Mouse (Mus musculus) layer of hippocampus, postnatal 25 days (tissue): ENCODE data around the gene Ntf5. TPM values are rescaled to one million over a fixed set of nuclear protein-coding genes. Genes with fewer than 3 reads are reported as not detected.
A peak's percentile ranks its signal among the peaks of the same experiment; 100 is the strongest.

Experiments
- DNase-seq, 2 experiments: peaks; one replicate each; pipeline ENCODE4 v3.0.0; 2022; ENCODE audit warnings: mixed read lengths in 2 of 2, low spot score in 1 of 2; ENCODE audit errors: extremely low spot score in 1 of 2
- total RNA-seq, 2 experiments: library from RNA; stranded (reverse); gene quantifications; 2 replicates each; pipeline ENCODE4 v1.2.3; 2021

Gene Ntf5
- total RNA-seq, 2 experiments from 2014 or later, result 0.22 TPM; not detected in 1

DNA sequence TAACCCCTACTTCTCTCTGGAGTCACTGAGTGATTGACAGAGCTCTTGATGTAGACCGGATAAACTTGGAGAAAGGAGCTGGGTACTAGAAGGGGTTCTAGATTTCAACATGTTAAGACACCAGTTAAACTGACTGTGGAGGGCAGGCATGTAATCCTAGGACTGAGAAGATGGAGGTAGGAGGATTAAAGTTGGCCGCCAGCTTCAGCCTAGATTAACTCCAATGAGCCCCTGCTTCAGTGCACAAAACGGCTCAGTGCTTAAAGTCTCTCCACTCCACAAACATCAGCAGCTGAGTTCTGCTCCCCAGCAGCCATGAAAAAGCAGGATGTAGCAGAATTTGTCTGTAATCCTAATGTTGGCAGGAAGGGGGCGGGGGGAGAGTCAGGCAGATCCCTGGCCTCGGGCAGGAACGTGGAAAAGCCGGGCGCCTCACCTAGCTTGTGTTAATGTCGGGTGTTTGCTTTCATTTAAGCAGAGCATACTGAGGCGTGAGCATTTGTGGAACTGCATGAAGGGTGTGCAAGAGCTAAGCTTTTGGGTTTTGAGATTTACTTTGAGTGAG lies 11.9 kb upstream of the Ntf5 start:
- DNase-seq, result no peak

DNA sequence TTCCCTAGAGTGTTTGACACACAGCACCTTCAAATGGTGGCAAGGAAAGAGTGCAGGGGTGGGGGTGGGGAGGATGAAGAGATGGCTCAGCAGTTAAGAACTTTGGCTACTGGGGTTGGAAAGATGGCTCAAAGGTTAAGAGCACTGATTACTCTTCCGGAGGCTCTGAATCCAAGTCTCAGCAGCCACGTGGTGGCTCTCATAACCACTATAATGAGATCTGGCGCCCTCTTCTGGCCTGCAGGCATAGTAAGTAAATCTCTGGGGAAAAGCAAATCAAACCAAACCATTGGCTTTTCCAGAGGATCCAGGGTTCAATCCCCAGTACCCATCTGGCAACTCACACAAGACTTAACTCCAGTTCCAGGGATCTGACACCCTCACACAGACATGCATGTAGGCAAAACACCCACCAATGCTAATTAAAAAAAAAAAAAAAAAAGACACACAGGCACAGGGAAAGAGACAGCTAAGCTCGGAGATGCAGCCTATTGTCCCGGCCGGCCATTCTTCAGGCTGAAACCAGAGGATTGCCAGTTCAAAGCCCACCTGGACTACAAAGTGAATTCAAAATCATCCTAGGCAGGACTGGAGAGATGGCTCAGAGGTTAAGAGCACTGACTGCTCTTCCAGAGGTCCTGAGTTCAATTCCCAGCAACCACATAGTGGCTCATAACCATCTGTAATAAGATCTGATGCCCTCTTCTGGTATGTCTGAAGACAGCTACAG lies 9.8 kb upstream of the Ntf5 start:
- peak in 1 of 2 experiments; percentile 57 for DNase-seq

DNA sequence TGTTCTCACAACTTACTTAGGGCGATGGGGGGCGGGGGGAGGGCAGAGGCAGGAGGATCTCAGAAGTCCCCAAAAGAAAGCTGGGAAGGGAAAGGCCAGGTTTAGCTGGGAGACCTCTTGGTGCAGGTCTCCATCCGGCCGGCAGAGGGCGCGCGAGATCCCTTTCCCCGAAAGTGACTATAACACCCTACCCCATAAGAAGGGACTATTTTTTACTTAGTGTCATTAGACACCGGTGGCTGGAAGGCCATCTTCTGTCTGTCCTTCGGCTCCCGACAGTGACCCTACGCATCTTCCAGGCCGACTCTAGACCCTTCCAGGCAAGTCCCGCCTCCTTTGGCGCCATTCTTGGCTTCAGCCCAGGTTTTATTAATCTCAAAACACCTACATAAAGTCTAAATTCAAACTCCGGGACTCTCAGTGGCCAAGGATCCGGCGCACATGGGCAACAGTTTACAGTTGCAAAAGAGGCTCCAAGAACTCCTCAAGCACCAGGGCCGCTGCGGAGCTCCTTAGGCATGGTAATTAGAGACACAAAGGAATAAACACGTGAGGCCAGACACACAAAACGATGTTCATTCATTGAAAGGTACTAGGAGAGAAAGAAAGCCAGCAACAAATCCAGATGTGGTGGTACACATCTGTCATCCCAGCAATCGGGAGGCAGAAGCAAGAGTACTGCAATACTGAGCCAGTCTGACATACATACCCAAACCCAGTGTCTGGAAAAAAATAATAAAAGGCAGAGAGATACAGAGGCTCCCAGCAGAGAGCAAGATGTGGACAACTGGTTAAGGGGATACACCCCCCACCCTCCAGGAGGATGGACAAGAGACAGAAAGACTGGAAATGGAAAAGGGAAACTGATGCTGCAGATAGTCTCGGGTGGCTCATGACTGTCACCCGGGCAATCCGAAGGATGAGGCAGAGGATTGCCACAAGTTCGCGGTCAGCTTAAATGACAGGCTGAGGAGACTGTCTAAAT lies 8.1 kb upstream of the Ntf5 start, which contains the start of gene Kcna7:
TSS of gene Kcna7 (plus strand) at position 563 of the 985 bp plus-strand sequence.
- peak; percentile 61 to 82 for DNase-seq

DNA sequence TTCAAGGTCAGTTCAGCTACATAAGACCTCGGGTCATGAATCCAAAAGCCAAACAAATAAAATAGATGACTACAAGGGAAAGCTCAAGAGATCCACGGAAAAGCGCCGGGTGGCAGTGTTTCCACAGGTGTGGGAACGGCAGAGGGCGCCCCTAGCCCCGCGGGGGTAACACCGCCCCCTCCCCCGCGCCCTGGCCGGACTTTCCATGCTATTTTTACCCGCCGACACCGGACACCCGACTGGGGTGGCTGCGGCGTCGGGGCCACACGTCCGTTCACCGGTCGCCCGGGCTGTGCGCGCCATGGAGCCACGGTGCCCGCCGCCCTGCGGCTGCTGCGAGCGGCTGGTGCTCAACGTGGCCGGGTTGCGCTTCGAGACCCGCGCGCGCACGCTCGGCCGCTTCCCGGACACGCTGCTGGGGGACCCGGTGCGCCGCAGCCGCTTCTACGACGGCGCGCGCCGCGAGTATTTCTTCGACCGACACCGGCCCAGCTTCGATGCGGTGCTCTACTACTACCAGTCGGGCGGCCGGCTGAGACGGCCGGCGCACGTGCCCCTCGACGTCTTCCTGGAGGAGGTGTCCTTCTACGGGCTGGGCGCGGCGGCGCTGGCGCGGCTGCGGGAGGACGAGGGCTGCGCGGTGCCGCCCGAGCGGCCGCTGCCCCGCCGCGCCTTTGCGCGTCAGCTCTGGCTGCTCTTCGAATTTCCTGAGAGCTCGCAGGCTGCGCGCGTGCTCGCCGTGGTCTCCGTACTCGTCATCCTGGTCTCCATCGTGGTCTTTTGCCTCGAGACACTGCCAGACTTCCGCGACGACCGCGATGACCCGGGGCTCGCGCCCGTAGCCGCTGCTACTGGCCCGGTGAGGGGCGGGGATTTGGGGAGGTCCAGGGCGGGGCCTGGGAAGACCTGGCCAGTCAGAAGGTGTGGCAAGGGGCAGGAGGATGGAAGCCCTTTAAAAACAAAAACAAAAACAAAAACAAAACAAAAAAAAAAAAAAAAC lies 7.0 kb upstream of the Ntf5 start:
- DNase-seq, result no peak

DNA sequence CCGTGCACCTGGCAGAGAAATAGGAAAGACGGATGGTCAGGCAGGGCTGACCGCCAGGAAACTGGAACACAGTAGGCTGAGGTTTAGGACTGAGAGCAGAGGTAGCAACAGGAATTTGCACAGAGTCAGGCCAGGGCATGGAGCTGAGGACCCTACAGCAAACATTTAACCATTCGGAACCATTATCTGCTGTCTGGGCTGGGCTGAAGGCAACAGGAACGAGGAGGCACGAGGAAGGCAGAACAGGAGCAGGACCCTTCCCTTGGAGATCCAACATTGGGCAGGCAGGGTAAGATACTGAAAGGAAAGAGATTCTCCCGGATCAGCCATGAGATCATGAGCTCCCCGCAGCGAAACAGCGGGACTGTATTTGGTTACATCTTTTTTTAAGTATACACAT lies 5.7 kb upstream of the Ntf5 start:
- no peak for DNase-seq

DNA sequence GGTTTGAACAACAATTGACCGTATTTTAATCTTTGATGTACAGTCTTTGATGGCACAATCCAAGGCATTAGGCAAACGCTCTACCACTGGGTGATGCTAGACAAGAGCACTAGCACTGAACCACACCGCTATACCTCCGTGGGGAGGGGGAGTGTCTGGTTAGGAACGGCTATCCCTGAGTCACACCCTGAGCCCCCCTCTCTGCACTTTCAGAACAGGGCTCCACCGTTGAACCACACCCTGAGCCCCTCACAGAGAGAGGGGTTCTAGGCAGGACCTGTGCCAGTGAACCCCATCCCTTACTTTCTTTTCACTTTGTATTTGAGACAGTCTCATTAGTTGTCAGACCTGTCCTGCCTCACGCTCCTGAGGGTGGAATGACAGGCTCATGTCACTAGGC lies 5.1 kb upstream of the Ntf5 start:
- no peak for DNase-seq

DNA sequence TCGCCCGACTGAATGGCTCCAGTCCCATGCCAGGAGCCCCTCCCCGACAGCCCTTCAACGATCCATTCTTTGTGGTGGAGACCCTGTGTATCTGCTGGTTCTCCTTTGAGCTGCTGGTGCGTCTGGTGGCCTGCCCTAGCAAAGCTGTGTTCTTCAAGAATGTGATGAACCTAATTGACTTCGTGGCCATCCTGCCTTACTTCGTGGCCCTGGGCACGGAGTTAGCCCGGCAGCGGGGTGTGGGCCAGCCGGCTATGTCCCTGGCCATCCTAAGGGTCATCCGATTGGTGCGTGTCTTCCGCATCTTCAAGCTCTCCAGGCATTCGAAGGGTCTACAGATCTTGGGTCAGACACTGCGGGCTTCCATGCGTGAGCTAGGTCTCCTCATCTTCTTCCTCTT lies 4.5 kb upstream of the Ntf5 start:
- DNase-seq, result no peak

DNA sequence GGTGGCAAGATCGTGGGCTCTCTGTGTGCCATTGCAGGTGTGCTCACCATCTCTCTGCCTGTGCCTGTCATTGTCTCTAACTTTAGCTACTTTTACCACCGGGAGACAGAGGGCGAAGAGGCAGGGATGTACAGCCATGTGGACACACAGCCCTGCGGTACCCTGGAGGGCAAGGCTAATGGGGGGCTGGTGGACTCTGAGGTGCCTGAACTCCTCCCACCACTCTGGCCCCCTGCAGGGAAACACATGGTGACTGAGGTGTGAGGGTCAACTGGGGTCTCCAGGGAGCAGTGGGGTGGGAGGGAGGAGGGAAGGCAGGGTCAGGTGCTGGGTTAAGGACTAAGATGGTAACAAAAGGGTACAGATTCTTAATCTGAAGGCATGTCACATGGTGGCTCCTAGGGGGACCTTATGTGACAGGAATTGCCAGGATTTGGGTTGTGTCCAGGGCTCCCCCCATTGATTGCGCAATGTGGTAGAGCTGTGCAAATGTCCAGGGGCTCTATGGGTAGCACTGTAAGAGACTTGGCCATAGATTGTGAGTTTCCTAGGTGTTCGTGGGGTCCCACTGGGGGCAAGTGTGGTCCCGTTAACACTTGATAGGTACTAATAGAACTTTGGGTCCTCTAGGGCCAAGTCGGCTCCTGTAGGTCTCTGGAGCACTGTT lies 3.9 kb upstream of the Ntf5 start:
- DNase-seq, result no peak

DNA sequence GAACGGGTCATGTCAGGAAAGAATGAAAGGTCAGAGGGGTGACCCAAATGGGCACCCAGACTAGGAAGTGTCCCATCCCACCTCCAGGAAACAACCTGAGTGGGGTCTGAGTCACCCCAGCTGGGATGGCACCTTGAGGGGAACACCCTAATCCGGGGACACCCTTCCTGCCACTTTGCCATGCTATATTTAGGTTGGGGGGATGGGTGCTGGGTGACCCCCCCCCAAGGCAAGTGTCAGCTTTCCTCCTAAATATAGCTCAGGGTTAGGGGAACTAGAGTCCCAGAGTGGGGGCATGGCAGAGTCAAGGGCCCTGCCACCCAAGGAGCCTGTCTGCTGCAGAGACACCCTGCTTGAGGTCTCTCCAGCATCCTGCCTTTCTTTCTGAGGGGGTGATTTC lies 1.1 kb upstream of the Ntf5 start:
- DNase-seq, result no peak

DNA sequence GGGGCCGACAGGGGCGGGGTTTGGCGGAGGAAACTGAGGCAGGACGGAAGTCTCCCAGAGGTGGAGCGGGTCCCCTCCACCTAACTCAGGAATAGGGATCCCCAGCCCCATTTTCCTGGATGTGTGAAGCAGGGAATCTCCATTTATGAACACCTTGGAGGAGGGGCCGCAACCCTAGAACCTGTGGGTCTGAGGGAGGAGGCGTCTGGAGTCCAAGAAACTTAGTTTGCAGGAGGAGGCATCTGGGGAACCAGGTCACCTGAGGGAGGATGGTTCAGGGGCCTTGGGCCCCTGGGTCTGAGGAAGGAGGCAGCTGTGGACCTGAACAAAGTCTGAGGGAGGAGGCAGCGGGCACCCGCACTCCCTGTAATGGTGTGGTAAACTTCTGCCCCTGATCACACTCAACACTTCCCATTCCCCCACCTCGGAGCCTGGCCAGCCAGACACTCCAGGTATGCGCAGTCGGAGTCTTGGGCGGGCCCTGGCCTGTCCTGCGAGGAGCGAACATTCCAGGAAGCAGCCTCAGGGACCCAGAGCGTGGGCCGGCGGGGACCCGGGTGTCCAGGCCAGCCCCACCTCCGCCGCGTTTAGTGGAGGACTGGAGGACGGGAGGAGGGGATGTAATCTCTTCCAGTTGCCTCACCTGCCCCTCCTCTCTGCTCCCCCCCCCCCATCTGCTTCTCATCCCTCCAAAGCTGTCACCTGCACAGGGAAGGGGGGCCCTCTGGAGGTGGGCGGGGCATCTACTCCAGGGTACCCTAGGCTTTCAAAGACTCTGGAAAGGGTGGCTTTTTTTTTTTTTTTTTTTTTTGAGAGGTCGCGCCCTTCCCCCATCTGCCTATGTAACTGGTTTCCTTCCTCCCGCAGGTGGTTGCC lies 607 bp downstream of the Ntf5 start:
- DNase-seq, result no peak

DNA sequence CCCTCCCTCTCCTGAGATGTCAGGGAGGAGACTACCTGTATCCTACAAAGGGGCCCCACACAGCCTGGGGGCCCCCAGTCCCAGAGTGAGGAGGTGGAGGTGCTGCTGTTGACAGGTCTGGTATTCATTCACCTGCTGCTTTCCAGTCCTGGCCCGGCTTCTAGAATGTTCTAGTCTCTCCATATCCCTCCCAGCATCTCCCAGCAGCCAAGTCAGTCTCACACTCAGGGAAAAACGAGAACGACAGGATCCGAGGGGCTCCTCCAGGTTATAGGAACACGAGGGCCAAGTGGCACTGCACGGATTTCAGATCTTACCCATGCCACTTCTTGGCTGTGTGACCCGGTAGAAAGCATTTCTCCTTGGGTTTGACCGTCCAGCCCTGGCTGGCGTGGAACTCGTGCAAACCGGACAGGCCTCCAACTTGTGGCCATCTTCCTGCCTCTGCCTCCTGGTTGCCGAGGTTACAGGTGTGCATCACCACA lies 1.3 kb downstream of the Ntf5 start:
- no peak for DNase-seq

DNA sequence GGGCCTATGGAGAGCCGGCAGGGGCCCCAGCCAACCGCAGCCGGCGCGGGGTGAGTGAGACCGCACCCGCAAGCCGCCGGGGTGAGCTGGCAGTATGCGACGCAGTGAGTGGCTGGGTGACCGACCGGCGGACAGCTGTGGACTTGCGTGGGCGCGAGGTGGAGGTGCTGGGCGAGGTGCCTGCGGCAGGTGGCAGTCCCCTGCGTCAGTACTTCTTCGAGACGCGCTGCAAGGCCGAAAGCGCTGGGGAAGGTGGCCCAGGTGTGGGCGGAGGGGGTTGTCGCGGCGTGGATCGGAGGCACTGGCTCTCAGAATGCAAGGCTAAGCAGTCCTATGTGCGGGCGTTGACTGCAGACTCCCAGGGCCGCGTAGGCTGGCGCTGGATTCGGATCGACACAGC lies 2.1 kb downstream of the Ntf5 start:
- no peak for DNase-seq

DNA sequence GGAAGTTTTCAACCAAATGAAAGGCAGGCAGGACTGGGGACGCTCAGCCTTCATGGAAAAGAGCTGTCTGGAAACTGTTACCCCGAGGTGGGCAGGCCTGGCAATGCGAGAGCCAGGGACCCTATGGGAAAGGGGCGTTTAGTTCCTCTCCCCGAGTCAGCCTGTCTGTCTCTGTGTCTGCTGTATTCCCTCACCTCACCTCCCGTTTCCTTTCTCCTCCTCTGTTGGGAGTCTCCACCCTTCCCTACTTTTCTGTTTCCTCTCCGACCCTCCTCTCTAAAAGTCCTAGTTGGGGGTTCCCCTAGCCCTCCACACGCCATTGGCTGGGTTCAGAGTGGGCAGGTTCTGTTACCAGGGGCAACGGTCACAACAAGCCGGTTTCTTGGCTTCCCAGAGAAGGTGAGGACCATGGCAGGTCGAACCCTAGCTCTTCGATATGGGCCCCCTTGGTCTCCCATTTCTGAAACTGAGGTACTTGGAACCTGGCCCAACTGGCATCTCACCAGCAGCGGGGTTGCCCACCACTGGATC lies 4.5 kb downstream of the Ntf5 start:
- DNase-seq, result no peak

DNA sequence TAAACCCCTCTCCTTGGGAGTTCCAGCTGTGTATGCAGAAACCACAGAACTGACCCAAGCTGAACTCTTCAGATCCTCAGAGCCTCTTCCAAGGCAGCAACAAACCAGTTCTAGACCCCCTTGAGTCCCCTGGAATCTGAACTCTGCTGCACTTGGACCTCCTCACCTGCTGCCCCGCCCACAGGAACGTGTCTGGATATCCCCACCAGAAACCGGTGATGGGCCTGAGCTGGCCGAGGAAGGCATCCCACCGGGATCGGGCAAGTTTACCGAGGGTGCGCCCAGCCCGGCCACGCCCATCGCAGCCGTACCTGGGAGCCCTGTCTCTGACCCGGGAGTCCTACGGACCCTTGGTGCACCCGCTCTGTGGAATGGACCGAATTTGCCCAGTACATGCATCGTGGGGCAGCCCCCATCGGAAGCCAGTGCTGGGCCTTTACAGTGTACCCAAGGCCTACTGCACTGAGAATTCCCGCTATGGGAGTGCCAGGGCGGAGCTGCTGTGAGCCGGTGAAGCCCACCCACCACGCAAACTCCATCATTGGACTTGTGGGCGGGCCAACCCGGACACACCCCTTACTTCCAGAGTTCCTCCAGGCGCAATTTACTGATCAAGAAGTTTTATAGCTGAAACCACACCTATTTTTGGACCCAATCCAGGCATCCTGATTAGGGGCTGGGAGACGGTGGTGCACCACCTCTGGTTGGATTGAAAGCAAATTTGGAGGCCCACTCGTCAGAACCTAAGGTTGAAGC lies 6.5 kb downstream of the Ntf5 start:
- DNase-seq, result no peak

DNA sequence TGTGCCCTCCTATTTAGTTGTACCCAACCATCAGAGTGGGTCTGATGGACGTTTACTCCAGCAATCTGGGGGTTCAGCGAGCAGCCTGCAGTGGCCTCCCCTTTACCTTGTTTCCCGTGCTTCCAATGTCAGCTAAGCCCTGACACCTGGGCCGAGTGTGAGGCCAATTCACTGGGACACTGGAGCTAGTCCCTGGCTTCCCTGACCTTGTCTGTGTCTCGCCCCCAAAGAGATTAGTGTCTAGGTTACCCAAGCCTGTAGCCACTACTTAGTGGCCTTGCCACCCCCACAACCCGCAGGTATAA lies 7.1 kb downstream of the Ntf5 start, which contains the start of gene Lhb:
TSS of gene Lhb (plus strand) at position 206 of the 305 bp plus-strand sequence.
- no peak for DNase-seq

DNA sequence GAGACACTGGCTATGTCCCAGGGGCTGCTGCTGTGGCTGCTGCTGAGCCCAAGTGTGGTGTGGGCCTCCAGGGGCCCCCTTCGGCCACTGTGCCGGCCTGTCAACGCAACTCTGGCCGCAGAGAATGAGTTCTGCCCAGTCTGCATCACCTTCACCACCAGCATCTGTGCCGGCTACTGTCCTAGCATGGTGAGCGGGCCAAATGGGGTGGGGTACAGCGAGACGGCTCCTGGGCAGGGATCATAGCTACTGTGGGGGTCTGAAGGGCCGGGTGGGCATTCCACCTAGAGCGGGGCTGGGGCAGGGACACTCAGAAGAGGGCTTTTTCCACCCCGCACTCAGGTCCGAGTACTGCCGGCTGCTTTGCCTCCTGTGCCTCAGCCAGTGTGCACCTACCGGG lies 7.7 kb downstream of the Ntf5 start:
- DNase-seq, result no peak

DNA sequence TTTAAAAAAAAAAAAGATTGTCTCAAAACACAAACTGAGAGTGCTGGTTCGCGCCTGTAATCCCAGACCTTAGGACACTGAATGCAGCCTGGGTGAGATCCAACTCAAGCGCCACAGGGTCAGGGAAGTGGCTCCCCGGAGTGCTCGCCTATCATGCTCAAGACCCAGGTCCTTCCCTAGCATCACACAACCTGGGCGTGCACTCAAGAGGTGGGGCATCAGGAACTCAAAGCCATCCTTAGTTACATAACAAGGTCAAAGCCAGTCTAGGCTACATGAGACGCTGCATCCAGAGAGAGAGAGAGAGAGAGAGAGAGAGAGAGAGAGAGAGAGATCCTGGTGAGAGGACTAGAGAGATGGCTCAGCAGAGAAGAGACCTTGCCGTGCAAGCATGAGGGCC lies 13.1 kb downstream of the Ntf5 start:
- no peak for DNase-seq

DNA sequence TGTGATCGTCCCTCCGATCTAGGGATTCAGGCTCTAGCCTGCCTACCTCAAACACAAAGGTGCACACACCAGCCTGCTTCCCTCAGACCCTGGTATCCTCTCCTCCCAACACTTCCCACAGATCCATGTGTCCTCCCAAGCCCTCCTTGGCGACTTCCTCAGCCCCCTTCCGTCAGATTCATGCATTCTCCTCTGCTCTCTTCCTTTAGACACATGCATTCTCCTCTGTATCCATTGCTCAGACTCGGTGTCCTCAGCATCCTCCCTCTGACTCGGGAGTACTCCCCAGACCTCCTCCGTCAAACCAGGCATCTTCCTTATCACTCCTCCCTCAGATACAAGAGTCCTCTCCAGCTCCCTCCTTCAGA lies 20.3 kb downstream of the Ntf5 start:
- no peak for DNase-seq
